Mouse (Mus musculus) embryonic fibroblast, embryonic 13.5 days (primary cell): ENCODE results near the gene Ptbp3.

Source experiments
- CTCF ChIP-seq: IDR thresholded peaks from 2 replicates; pipeline ENCODE4 v1.5.1; 2011; ENCODE audit warnings: mild to moderate bottlenecking, control low read depth, low read length, moderate library complexity, borderline replicate concordance; ENCODE audit not compliant: insufficient read depth
- POLR2A ChIP-seq: IDR thresholded peaks from 2 replicates; pipeline ENCODE4 v1.6.1; 2011; ENCODE audit warnings: low read depth, mild to moderate bottlenecking, control low read depth, low read length, moderate library complexity

DNA sequence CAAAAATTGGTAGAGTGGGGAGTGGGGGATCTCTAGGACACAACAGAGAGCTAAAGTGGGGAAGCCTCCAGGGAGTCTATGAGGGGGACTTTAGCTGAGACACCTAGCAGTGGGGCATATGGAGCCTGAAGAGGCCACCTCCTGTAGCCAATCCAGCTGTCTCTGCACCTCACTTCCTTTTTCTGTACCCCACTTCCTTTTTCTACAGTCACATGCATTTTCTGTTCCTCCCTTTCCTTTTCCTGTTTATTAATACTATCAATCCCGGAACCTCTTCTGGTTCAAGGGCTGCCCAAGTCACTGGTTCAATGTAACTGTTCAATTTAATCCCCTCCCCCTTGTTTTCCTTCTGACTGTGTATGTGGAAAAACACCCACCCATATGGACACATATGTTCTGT lies 107.9 kb downstream of the Ptbp3 start:
- TF ChIP-seq CTCF = no peak
- TF ChIP-seq POLR2A = no peak
